Mouse (Mus musculus) forebrain, embryonic 14.5 days (tissue): ENCODE results near the gene Mst1r. TPM values are rescaled to one million over a fixed set of nuclear protein-coding genes. Genes with fewer than 3 reads are reported as not detected.

Experiments used
- ATAC-seq: fragments of 200-750 bp; cut with Nextera tagmentation; 2 replicates; pipeline ENCODE4 v1.8.0; 2017; ENCODE audit warnings: mild to moderate bottlenecking, moderate library complexity
- DNase-seq: peaks from one replicate; pipeline ENCODE4 v3.0.0-alpha.2; 2015; ENCODE audit warnings: low spot score
- H3K27ac ChIP-seq: fragments of 300-500 bp; sonication (generic); 2 replicates; pipeline ENCODE4 v1.5.1; 2014; ENCODE audit warnings: low read depth, mild to moderate bottlenecking, control low read depth, low read length, moderate library complexity
- H3K27me3 ChIP-seq: fragments of 300-500 bp; sonication (generic); replicated peaks from 2 replicates; pipeline ENCODE4 v1.6.1; 2014; ENCODE audit warnings: low read length, control low read depth, mixed read lengths; ENCODE audit not compliant: control insufficient read depth, insufficient read depth
- H3K36me3 ChIP-seq: fragments of 300-500 bp; sonication (generic); 2 replicates; pipeline ENCODE4 v1.6.1; 2014; ENCODE audit warnings: low read length, control low read depth; ENCODE audit not compliant: control insufficient read depth, insufficient read depth
- H3K4me1 ChIP-seq: fragments of 300-500 bp; sonication (generic); 2 replicates; pipeline ENCODE4 v1.6.1; 2014; ENCODE audit warnings: antibody characterized with exemption, low read length, control low read depth; ENCODE audit not compliant: control insufficient read depth, insufficient read depth
- H3K4me2 ChIP-seq: fragments of 300-500 bp; sonication (generic); 2 replicates; pipeline ENCODE4 v1.6.1; 2014; ENCODE audit warnings: mild to moderate bottlenecking, control low read depth, low read length
- H3K4me3 ChIP-seq: fragments of 300-500 bp; sonication (generic); 2 replicates; pipeline ENCODE4 v1.5.1; 2014; ENCODE audit warnings: low read depth, low read length, control low read depth
- H3K9ac ChIP-seq: fragments of 300-500 bp; sonication (generic); 2 replicates; pipeline ENCODE4 v1.6.1; 2014; ENCODE audit warnings: mild to moderate bottlenecking, low read length, control low read depth, moderate library complexity
- H3K9me3 ChIP-seq: fragments of 300-500 bp; sonication (generic); replicated peaks from 2 replicates; pipeline ENCODE4 v1.6.1; 2016; ENCODE audit warnings: low read length, control low read depth, mixed read lengths; ENCODE audit not compliant: control insufficient read depth
- WGBS: fragments of 180-500 bp; shearing (Covaris S2); extraction: QIAGEN DNeasy Blood & Tissue Kit; methylation state at CpG from one replicate; pipeline ENCODE4 v1.1.7; 2014; 5-methylcytosine and 5-hydroxymethylcytosine counted together
- polyA plus RNA-seq: library from polyadenylated mRNA; unstranded; fragments of >200 nt; fragmentation: Nextera tagmentation; extraction: Ambion mirVana; gene quantifications from 2 replicates; pipeline ENCODE4 v1.2.1, GENCODE M21; 2014

Gene Mst1r
- polyA plus RNA-seq, 1 experiment from 2014 or later, result 0.23 TPM

DNA sequence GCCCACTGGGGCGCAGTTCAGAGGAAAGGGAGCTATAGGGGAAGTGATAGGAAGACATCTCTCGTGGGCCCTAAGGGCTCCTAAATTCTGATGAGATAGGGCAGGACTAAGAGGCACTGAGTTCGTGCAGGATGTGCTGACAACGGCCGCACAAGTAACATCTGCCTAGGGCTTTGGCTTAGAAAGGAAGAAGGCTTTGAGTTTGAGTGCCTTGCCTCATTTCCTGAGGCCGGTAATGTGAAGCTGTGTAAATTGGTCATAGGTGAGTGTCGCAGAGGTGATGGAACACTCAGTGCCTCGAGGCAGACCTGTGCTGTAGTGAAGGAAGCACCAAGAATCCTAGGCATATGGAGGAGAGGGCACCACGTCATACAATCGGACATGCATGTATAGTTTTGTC is 60.0 kb downstream of the Mst1r start:
- H3K9ac ChIP-seq, result no peak overlapping the region
- H3K27ac ChIP-seq, result no peak overlapping the region
- H3K9me3 ChIP-seq, result no peaks in the 10 kb centered on the region
- 93% methylated on average over 10 of the region's 10 CpGs for WGBS
- peaks cover 45% of the 10 kb centered on the region for H3K36me3 ChIP-seq
- H3K4me3 ChIP-seq, result no peak overlapping the region
- DNase-seq (no peak), ATAC-seq (no peak)
- no peak overlapping the region for H3K4me2 ChIP-seq
- H3K27me3 ChIP-seq, result no peaks in the 10 kb centered on the region
- 0 out of 2 replicates have a peak, but pooled peaks cover under 1% of the 10 kb centered on the region for H3K4me1 ChIP-seq

DNA sequence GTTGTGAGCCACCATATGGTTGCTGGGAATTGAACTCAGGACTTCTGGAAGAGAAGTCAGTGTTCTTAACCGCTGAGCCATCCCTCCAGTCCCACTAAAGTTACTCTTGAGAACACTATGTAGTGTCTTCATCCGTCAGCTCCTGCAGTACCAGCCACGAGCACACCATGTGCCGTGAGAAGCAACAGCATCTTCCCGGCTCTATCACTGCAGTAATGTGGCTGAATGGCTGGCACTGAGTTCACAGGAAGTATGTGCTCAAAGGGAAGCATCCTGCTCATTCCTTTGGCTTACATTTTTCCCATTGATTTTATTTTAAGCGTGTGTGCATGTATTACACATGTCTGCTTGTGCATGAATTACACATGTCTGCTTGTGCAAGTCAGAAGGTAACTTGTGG is 60.8 kb downstream of the Mst1r start:
- Histone ChIP-seq H3K36me3 (peaks cover 41% of the 10 kb centered on the region), H3K27ac (no peak overlapping the region), H3K4me2 (no peak overlapping the region), H3K9me3 (no peaks in the 10 kb centered on the region), H3K27me3 (no peaks in the 10 kb centered on the region), H3K9ac (no peak overlapping the region), H3K4me3 (no peak overlapping the region), H3K4me1 (no peaks in the 10 kb centered on the region)
- 90% methylated on average over 6 of the region's 6 CpGs for WGBS
- DNase-seq, result no peak
- ATAC-seq, result no peak

DNA sequence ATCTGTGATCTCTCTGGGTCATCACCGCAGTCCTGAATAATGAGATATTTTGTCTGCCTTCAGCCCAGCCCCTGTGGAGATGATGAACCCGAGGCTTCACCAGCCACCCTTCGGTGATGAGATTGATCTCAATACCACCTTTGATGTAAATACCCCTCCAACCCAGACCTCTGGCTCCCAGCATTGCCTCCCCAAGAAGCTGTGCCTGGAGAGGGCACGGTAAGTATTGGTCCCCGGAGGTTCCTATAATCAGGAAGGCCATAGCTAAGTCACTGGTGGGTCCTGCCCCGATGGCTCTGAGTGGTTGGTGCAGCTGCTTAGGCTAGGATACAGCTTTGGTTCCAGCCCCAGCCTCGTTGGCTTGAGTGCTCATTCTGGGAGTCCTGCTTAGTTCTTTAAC is 61.9 kb downstream of the Mst1r start:
- no peaks in the 10 kb centered on the region for H3K27me3 ChIP-seq
- H3K9ac ChIP-seq, result no peak overlapping the region
- H3K4me2 ChIP-seq, result no peak overlapping the region
- no peaks in the 10 kb centered on the region for H3K4me1 ChIP-seq
- no peak for ATAC-seq
- H3K27ac ChIP-seq, result no peak overlapping the region
- 92% methylated on average over 7 of the region's 7 CpGs for WGBS
- no peaks in the 10 kb centered on the region for H3K9me3 ChIP-seq
- no peak for DNase-seq
- no peak overlapping the region for H3K4me3 ChIP-seq
- peaks cover 30% of the 10 kb centered on the region for H3K36me3 ChIP-seq

Other genes starting within 250 kb of the Mst1r start
- 32.8 and 32.9 TPM in 2 replicates for gene Slc38a3, start 237.3 kb upstream of the Mst1r start, polyA plus RNA-seq
- 0.28 and 0.66 TPM in 2 replicates for gene Gnat1, start 227.2 kb upstream of the Mst1r start, polyA plus RNA-seq
- 7.4 and 12.2 TPM in 2 replicates for gene Sema3f, start 196.4 kb upstream of the Mst1r start, polyA plus RNA-seq
- gene Rbm5, start 135.9 kb upstream of the Mst1r start, polyA plus RNA-seq, result 188 and 210 TPM in 2 replicates
- gene Rbm6, start 33.6 kb upstream of the Mst1r start, polyA plus RNA-seq, result 69.4 and 89.9 TPM in 2 replicates
- 23.5 and 27.2 TPM in 2 replicates for gene Mon1a, start 18.7 kb upstream of the Mst1r start, polyA plus RNA-seq
- gene Actl11, start 21.6 kb downstream of the Mst1r start, polyA plus RNA-seq, result not detected in 2 replicates
- gene Camkv, start 28.8 kb downstream of the Mst1r start, polyA plus RNA-seq, result 25.1 and 40.8 TPM in 2 replicates
- gene Traip, start 43.3 kb downstream of the Mst1r start, polyA plus RNA-seq, result 17.1 and 20.5 TPM in 2 replicates
- gene Uba7, start 68.6 kb downstream of the Mst1r start, polyA plus RNA-seq, result 3.1 and 4.7 TPM in 2 replicates
- gene Gm20661, start 76.2 kb downstream of the Mst1r start, polyA plus RNA-seq, result 0.56 and 0.83 TPM in 2 replicates
- 14.2 and 16.2 TPM in 2 replicates for gene Inka1, start 79.0 kb downstream of the Mst1r start, polyA plus RNA-seq
- gene Cdhr4, start 85.6 kb downstream of the Mst1r start, polyA plus RNA-seq, result 1.2 and 1.5 TPM in 2 replicates
- gene Gm20662, start 89.5 kb downstream of the Mst1r start, polyA plus RNA-seq, result 0.53 TPM in 1 of 2 replicates, not detected in the other
- gene Ip6k1, start 95.6 kb downstream of the Mst1r start, polyA plus RNA-seq, result 39.3 and 48.1 TPM in 2 replicates
- gene Gmppb, start 142.4 kb downstream of the Mst1r start, polyA plus RNA-seq, result 18.5 and 20.0 TPM in 2 replicates
- gene Amigo3, start 146.3 kb downstream of the Mst1r start, polyA plus RNA-seq, result 2.2 and 2.3 TPM in 2 replicates
- not detected in 2 replicates for gene Mst1, start 173.6 kb downstream of the Mst1r start, polyA plus RNA-seq
- 37.5 and 42.7 TPM in 2 replicates for gene Rnf123, start 176.5 kb downstream of the Mst1r start, polyA plus RNA-seq
- 39.1 and 43.0 TPM in 2 replicates for gene Apeh, start 187.7 kb downstream of the Mst1r start, polyA plus RNA-seq